ENCODE assay signal across 11 mouse cellular contexts in the genomic region with DNA sequence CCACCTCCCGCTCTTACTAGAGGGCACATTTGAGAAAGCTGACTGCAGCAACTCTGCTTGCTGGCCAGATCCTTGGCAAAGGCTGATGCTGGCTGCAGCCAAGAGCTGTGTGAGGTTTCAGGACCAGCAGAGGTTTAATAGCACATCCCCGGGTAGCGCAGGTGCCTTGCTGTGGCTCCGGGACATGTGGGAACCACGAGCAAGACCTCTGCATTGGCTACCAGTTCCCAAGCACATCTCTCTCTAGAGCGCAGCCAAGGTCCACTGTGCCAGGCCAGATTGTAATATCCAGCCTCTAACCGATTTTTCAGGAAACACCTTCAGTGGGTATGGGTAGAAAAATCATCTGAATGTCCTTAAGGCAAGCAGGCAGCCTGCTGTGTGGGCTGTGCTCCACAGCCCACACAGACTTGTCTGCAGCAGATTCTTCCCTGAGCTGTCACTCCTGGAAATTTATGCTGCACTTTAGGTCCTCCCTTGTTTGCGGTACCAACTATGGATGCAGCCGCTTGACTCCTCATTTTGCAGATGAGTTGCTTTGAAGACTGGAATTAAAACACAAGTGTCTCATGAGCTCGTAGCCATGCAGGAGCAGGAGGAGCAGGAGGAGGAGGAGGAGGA.
DNase-seq lines count a peak whose midpoint lies in the region; ATAC-seq lines count a peak whose summit lies in the region.
"Had no signal": no experiment of that assay in that cellular context is flagged by ENCODE, and none has a peak within 500 bp of the region (broad histone marks: within the 10 kb centered on the region; RNA-seq: fewer than 3 reads in every experiment).

No protein-coding gene starts in this region.

- peaks cover 8% of the 10 kb centered on the region; the same call in 1 of the 2 replicates for H3K4me1 ChIP-seq in kidney, embryonic 16.5 days (ENCODE audit: insufficient read depth, low read length)
- H3K4me1 ChIP-seq in midbrain, embryonic 10.5 days: 0 out of 2 replicates have a peak, but pooled peaks cover 4% of the 10 kb centered on the region
- H3K4me1 ChIP-seq: liver, embryonic 13.5 days had no signal

- H3K4me2 ChIP-seq in kidney, embryonic 16.5 days (replicated peaks; ENCODE audit: low read depth, low read length): peak overlapping the region; percentile 18; the same call in 1 of the 2 replicates
- H3K4me2 ChIP-seq: embryonic facial prominence, embryonic 12.5 days; liver, embryonic 13.5 days had no signal

- no peak for ATAC-seq in cerebellum, adult (ENCODE audit: insufficient number of reproducible peaks, low FRiP score, low TSS enrichment)
- ATAC-seq in kidney, embryonic 16.5 days (ENCODE audit: low FRiP score, low TSS enrichment): peak; percentile 67
- ATAC-seq: forebrain, embryonic 16.5 days had no signal

- no peak overlapping the region for H3K9ac ChIP-seq in kidney, embryonic 16.5 days (replicated peaks; ENCODE audit: low read length)
- H3K9ac ChIP-seq: embryonic facial prominence, embryonic 12.5 days; liver, embryonic 13.5 days had no signal

- no peak overlapping the region for H3K27ac ChIP-seq in kidney, embryonic 16.5 days (ENCODE audit: low read length)
- no peak overlapping the region for H3K27ac ChIP-seq in midbrain, embryonic 10.5 days (replicated peaks)
- H3K27ac ChIP-seq: embryonic facial prominence, embryonic 12.5 days; liver, embryonic 13.5 days had no signal

- H3K9me3 ChIP-seq in kidney, embryonic 16.5 days (ENCODE audit: low read length): no peaks in the 10 kb centered on the region
- H3K9me3 ChIP-seq in midbrain, embryonic 10.5 days (replicated peaks): no peaks in the 10 kb centered on the region
- H3K9me3 ChIP-seq: embryonic facial prominence, embryonic 12.5 days had no signal

- peak; percentile 23 for DNase-seq in cerebellum, adult 11-12 months
- DNase-seq in kidney, postnatal 25 days: no peak
- peak; percentile 4 for DNase-seq in thymus, postnatal 4 days
- no peak for DNase-seq in thymus, postnatal 10 days (ENCODE audit: low spot score in 2 of 2)
- no peak for DNase-seq in urinary bladder, postnatal 4 days (ENCODE audit: low spot score in 2 of 2)
- no peak for DNase-seq in midbrain, embryonic 10.5 days (ENCODE audit: low spot score)
- DNase-seq: liver, embryonic 13.5 days had no signal

- WGBS in kidney, embryonic 16.5 days: 50% methylated on average over 10 of the region's 10 CpGs
- 84% methylated on average over 10 of the region's 10 CpGs for WGBS in midbrain, embryonic 10.5 days

- H3K36me3 ChIP-seq in kidney, embryonic 16.5 days (ENCODE audit: insufficient read depth, low read length): no peaks in the 10 kb centered on the region
- H3K36me3 ChIP-seq in midbrain, embryonic 10.5 days: no peaks in the 10 kb centered on the region
- H3K36me3 ChIP-seq: embryonic facial prominence, embryonic 12.5 days; liver, embryonic 13.5 days had no signal

- no peak overlapping the region for H3K4me3 ChIP-seq in kidney, embryonic 16.5 days (ENCODE audit: low read length)
- no peak overlapping the region for H3K4me3 ChIP-seq in midbrain, embryonic 10.5 days
- H3K4me3 ChIP-seq: embryonic facial prominence, embryonic 12.5 days; liver, embryonic 13.5 days had no signal

- H3K27me3 ChIP-seq in kidney, embryonic 16.5 days (ENCODE audit: insufficient read depth, low read length): no peaks in the 10 kb centered on the region
- H3K27me3 ChIP-seq in midbrain, embryonic 10.5 days (ENCODE audit: low read depth, poor library complexity, severe bottlenecking): peaks cover 11% of the 10 kb centered on the region; the same call in 1 of the 2 replicates
- H3K27me3 ChIP-seq: liver, embryonic 13.5 days had no signal

Comparison
In these comparisons a context has a peak if more than half of its experiments do, and no peak if none do; other contexts are left out.
1. DNase-seq: peak in cerebellum, adult 11-12 months (single experiment) and thymus, postnatal 4 days (single experiment); none in kidney, postnatal 25 days (0 of 2), thymus, postnatal 10 days (0 of 2), urinary bladder, postnatal 4 days (0 of 2) and midbrain, embryonic 10.5 days (single experiment).